Mouse (Mus musculus): Measurements from ENCODE around the gene Ddx20. TPM values are rescaled to one million over a fixed set of nuclear protein-coding genes. Genes with fewer than 3 reads are reported as not detected.

Ddx20 gene
- polyA plus RNA-seq, 1 experiment from 2014 or later: 22.4 TPM

DNA sequence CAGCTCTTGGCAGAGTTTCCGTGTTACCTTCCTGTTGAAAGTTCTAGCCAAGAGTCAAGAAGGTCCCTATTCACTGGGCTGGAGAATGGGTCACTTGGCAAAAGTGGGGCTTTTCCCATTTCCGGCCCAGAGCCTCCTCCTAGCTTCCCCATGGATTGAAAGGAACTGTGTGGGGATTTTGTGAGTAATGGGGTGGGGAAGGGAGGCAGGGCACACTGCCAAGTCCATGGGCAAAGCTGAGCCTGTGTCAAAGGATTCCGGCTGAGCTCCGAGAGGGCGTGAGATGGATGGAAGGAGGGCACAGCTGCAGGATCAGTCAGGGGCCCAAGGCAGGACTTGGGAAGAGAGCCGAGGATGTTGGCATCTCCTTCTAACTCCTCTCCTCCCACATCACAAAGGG is 22.9 kb upstream of the Ddx20 start:
- no peak overlapping the region for H3K4me3 ChIP-seq (ENCODE audit: low read length)
- no peaks in the 10 kb centered on the region for H3K36me3 ChIP-seq (ENCODE audit: control insufficient read depth, insufficient read depth)
- no peaks in the 10 kb centered on the region for H3K9me3 ChIP-seq (replicated peaks; ENCODE audit: control insufficient read depth, low read length)
- H3K27ac ChIP-seq (ENCODE audit: low read length): no peak overlapping the region
- 30% methylated on average over 6 of the region's 6 CpGs for WGBS
- H3K4me1 ChIP-seq (ENCODE audit: control insufficient read depth, insufficient read depth, low read length): peaks cover 21% of the 10 kb centered on the region
- H3K27me3 ChIP-seq (ENCODE audit: control insufficient read depth, insufficient read depth, low read length): no peaks in the 10 kb centered on the region
- H3K4me2 ChIP-seq (ENCODE audit: low read depth, low read length): no peak overlapping the region
- ATAC-seq (replicated peaks; ENCODE audit: extremely low read depth, insufficient read depth, low FRiP score): peak; percentile 11; the same call in 1 of the 2 replicates
- no peak overlapping the region for H3K9ac ChIP-seq (ENCODE audit: low read length)

DNA sequence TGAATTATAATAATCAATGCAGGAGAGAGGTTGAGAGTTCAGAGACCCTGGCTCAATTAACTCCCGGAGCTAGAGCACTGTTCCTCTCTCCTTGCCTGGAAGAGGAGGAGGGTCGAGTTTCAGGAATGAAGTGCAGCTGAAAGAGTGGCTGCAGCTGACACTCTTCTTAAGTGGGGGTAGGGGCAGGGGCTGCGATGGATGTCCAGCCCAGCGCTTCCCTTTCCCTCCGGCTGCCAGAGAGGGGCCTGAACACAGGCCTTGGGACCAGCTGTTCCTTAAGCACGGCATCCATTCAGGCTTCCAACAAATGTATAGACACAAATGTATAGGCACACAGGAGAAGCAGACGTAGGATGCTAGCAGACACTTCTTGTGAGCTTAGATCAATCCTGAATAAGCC is 20.2 kb upstream of the Ddx20 start:
- WGBS: 44% methylated on average over 7 of the region's 7 CpGs
- H3K27ac ChIP-seq (ENCODE audit: low read length): no peak overlapping the region

DNA sequence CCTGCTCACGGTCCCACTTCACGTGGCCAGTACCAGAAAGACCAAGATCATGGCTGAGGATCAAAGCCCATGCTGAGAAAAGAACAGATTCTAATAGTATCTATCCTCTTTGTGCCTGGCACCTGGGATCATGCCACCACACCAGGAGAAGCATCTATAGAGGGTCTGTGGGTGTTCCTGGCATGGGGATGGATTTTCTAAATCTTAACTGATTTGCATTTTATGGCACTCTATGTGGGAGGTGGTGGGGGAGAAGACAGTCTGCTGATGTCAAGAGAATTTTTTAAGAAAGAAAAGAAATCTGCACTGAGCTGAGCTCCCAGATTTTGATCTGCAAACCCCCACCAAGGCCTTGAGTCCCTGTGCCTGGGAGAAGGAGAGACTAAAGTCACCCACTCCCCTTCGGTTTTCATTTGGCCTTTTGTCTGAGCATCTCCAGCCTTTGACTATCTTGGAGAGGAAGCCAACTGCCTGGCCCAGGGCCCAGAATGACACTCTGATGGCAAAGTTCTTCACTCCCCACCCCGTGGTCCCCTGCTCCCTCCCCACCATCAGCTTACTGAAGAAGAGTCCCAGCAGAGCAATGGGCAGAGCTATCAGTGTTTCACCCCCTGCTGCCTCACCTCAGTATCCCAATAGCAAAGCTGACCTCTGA is 19.1 kb upstream of the Ddx20 start:
- Histone ChIP-seq H3K4me1 (ENCODE audit: control insufficient read depth, insufficient read depth, low read length) (peaks cover 30% of the 10 kb centered on the region), H3K9me3 (replicated peaks; ENCODE audit: control insufficient read depth, low read length) (no peaks in the 10 kb centered on the region), H3K27ac (ENCODE audit: low read length) (no peak overlapping the region), H3K4me3 (ENCODE audit: low read length) (peak overlapping the region; percentile 68), H3K36me3 (ENCODE audit: control insufficient read depth, insufficient read depth) (no peaks in the 10 kb centered on the region), H3K9ac (ENCODE audit: low read length) (peak overlapping the region; percentile 4; the same call in 1 of the 2 replicates), H3K27me3 (ENCODE audit: control insufficient read depth, insufficient read depth, low read length) (no peaks in the 10 kb centered on the region), H3K4me2 (ENCODE audit: low read depth, low read length) (peak overlapping the region; percentile 79)
- ATAC-seq (replicated peaks; ENCODE audit: extremely low read depth, insufficient read depth, low FRiP score): no peak
- 37% methylated on average over 4 of the region's 4 CpGs for WGBS

More for the DNA sequence above, 20.2 kb upstream of the Ddx20 start:
- Histone ChIP-seq H3K4me3 (ENCODE audit: low read length) (no peak overlapping the region), H3K4me2 (ENCODE audit: low read depth, low read length) (no peak overlapping the region), H3K9me3 (replicated peaks; ENCODE audit: control insufficient read depth, low read length) (no peaks in the 10 kb centered on the region), H3K36me3 (ENCODE audit: control insufficient read depth, insufficient read depth) (no peaks in the 10 kb centered on the region), H3K27me3 (ENCODE audit: control insufficient read depth, insufficient read depth, low read length) (no peaks in the 10 kb centered on the region), H3K9ac (ENCODE audit: low read length) (no peak overlapping the region), H3K4me1 (ENCODE audit: control insufficient read depth, insufficient read depth, low read length) (peaks cover 23% of the 10 kb centered on the region)
- ATAC-seq (replicated peaks; ENCODE audit: extremely low read depth, insufficient read depth, low FRiP score): no peak

DNA sequence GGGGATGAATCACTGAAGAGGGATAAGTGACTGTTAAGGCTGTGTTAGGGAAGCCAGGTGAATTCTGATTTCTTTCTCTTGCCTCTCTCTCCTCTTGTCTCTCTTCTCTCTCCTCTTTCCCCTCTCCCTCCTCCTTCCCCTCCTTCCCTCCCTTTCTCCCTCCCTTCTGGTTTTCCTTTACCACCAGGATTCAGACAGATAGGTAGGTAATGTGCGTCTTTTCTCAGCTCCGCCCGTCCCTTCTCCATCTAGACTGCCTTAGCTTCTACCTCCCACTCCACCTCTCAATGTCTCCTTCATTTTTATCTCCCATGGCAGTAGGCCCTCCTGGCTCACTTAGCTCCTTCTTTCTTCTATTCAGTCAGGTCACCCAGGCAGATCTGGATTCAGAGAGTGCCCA is 18.2 kb upstream of the Ddx20 start:
- H3K4me2 ChIP-seq (ENCODE audit: low read depth, low read length): peak overlapping the region; percentile 79
- H3K9me3 ChIP-seq (replicated peaks; ENCODE audit: control insufficient read depth, low read length): no peaks in the 10 kb centered on the region
- H3K27me3 ChIP-seq (ENCODE audit: control insufficient read depth, insufficient read depth, low read length): no peaks in the 10 kb centered on the region
- no peak overlapping the region for H3K27ac ChIP-seq (ENCODE audit: low read length)
- ATAC-seq (replicated peaks; ENCODE audit: extremely low read depth, insufficient read depth, low FRiP score): no peak
- no peaks in the 10 kb centered on the region for H3K36me3 ChIP-seq (ENCODE audit: control insufficient read depth, insufficient read depth)
- H3K4me3 ChIP-seq (ENCODE audit: low read length): peak overlapping the region; percentile 68
- peaks cover 38% of the 10 kb centered on the region for H3K4me1 ChIP-seq (ENCODE audit: control insufficient read depth, insufficient read depth, low read length)
- peak overlapping the region; percentile 81 for H3K9ac ChIP-seq (ENCODE audit: low read length)
- WGBS: 39% methylated on average over 3 of the region's 3 CpGs

DNA sequence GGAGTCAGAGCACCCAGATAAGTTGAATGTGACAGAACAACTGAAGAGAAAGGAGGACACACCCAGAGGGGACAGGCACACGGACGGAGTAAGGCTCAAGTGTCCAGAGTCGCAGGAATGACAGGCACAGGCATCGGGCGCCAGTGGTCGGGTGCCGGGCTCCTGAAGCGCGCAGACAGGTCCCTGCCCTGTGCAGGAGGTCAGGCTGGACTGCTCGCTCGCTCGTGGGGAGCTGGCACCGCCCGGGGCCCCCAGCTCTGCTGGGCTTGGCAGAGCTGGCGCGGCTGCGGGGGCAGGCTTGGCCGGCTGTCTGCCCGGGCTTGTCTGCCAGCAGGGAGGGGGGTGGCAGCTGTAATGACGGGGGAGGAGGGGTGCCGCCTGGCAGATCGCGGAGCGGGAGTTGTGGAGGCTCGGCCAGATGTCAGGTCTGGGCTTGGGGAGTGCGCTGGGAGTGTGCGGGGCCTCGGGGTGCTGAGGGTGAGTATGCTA is 17.7 kb upstream of the Ddx20 start:
- H3K4me2 ChIP-seq (ENCODE audit: low read depth, low read length): peak overlapping the region; percentile 79
- H3K36me3 ChIP-seq (ENCODE audit: control insufficient read depth, insufficient read depth): no peaks in the 10 kb centered on the region
- H3K4me3 ChIP-seq (ENCODE audit: low read length): peak overlapping the region; percentile 68
- H3K27me3 ChIP-seq (ENCODE audit: control insufficient read depth, insufficient read depth, low read length): no peaks in the 10 kb centered on the region
- no peaks in the 10 kb centered on the region for H3K9me3 ChIP-seq (replicated peaks; ENCODE audit: control insufficient read depth, low read length)
- WGBS: under 1% methylated on average over 28 of the region's 28 CpGs
- H3K4me1 ChIP-seq (ENCODE audit: control insufficient read depth, insufficient read depth, low read length): peaks cover 39% of the 10 kb centered on the region
- peak overlapping the region; percentile 65 for H3K27ac ChIP-seq (ENCODE audit: low read length)
- ATAC-seq (replicated peaks; ENCODE audit: extremely low read depth, insufficient read depth, low FRiP score): peak; percentile 53
- H3K9ac ChIP-seq (ENCODE audit: low read length): peak overlapping the region; percentile 81

DNA sequence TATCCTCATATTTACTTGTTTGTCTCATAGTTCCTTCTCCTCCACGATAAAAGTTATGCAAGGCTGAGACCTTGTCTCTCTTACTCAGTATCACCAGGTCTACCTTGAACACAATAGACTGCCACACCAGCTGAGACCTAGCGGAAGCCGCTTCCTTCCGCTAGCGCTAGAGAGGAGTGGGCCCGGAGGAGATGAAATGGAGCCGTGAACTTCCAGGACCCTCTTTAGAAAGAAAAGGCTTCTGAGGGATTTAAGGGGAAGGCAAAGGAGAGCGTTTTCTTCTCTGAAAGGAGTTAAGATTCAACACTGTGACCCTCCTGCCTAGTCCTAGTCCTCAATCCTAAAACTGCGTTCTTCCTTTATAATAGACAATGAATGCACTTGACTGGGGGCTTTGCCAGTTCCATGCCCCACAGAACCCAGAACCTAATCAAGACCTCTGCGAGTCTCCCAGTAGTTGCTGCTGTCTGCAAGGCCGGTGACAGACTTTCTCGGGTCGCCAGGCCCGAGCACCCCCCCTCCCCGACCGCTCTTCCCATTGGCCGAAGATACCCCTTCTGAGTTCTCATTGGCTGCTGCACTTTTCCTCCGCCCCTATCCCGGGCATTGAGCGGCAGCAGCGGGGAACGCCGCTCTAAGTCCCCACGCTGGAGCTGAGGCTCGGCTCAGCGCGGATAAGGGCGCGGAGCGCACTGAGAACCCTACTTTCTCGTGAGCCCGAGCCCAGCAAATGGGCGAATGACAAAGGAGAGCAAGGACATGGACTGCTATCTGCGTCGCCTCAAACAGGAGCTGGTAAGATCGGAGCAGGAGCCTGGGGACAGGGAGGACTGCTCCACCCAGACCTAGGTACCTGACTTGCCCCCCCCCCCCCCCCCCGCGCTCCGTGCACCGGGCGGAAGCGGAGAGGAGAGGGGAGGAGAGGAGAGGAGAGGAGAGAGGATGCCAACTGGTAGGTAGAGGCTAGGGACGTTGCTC is 16.9 kb upstream of the Ddx20 start, which contains the start of gene Inka2:
Inka2 (plus strand) TSS at position 569 of the 978 bp plus-strand sequence.
- Histone ChIP-seq H3K4me3 (ENCODE audit: low read length) (peak within 1 kb of the TSS; percentile 68), H3K27me3 (ENCODE audit: control insufficient read depth, insufficient read depth, low read length) (no peaks in the 10 kb centered on the region), H3K27ac (ENCODE audit: low read length) (peak within 1 kb of the TSS; percentile 72), H3K9ac (ENCODE audit: low read length) (peak within 1 kb of the TSS; percentile 81), H3K9me3 (replicated peaks; ENCODE audit: control insufficient read depth, low read length) (no peaks in the 10 kb centered on the region), H3K4me2 (ENCODE audit: low read depth, low read length) (peak within 1 kb of the TSS; percentile 79), H3K36me3 (ENCODE audit: control insufficient read depth, insufficient read depth) (no peaks in the 10 kb centered on the region), H3K4me1 (ENCODE audit: control insufficient read depth, insufficient read depth, low read length) (peaks cover 45% of the 10 kb centered on the region)
- peak; percentile 93 for ATAC-seq (replicated peaks; ENCODE audit: extremely low read depth, insufficient read depth, low FRiP score)
- WGBS: 5% methylated on average over 41 of the region's 43 CpGs

DNA sequence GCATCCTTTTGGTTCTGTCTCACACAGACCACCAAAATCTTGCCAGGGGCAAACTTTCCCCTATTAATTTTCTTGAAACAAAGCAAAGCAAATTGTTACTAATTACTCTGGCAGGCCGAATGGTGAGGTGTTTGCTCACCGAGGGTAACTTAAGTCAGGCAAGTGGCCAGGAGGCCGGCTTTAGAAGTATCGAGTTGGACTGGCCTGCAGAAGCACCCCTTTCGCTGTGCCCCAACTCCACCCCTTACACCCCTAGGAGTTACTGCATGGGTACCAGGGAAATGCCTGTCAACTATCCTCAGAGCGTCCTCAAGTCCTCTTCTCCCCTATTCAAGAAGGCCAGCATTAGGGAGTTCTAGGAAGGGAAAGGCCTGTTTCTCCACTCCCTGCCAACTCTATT is 16.2 kb upstream of the Ddx20 start:
- peak overlapping the region; percentile 79 for H3K4me2 ChIP-seq (ENCODE audit: low read depth, low read length)
- no peaks in the 10 kb centered on the region for H3K27me3 ChIP-seq (ENCODE audit: control insufficient read depth, insufficient read depth, low read length)
- H3K36me3 ChIP-seq (ENCODE audit: control insufficient read depth, insufficient read depth): no peaks in the 10 kb centered on the region
- ATAC-seq (replicated peaks; ENCODE audit: extremely low read depth, insufficient read depth, low FRiP score): no peak
- no peak overlapping the region for H3K9ac ChIP-seq (ENCODE audit: low read length)
- 62% methylated on average over 6 of the region's 6 CpGs for WGBS
- peaks cover 51% of the 10 kb centered on the region for H3K4me1 ChIP-seq (ENCODE audit: control insufficient read depth, insufficient read depth, low read length)
- H3K9me3 ChIP-seq (replicated peaks; ENCODE audit: control insufficient read depth, low read length): no peaks in the 10 kb centered on the region
- no peak overlapping the region for H3K4me3 ChIP-seq (ENCODE audit: low read length)
- H3K27ac ChIP-seq (ENCODE audit: low read length): peak overlapping the region; percentile 72; the same call in 1 of the 2 replicates

DNA sequence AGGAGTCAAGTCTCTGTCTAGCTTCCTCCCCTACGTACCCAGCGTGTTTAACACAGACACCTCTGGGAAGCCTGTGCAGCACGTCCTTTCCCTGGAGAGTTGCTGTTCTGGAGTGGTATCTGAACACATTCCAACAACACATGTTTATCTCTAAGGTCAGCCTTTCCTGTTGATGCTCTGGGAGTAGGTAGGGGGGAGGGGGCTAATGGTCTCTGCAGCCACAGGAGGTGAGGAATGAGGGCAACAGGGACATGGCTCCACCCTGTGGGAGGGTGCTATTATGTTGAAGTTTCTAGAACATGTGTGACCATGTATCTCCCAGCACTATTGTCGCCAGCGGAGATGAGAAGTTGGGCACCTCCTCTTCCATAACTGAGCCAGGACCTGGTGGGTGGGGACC is 14.0 kb upstream of the Ddx20 start:
- H3K4me3 ChIP-seq (ENCODE audit: low read length): no peak overlapping the region
- H3K27ac ChIP-seq (ENCODE audit: low read length): peak overlapping the region; percentile 70
- H3K36me3 ChIP-seq (ENCODE audit: control insufficient read depth, insufficient read depth): no peaks in the 10 kb centered on the region
- WGBS: 22% methylated on average over 5 of the region's 5 CpGs
- H3K9ac ChIP-seq (ENCODE audit: low read length): no peak overlapping the region; the same call in 1 of the 2 replicates
- ATAC-seq (replicated peaks; ENCODE audit: extremely low read depth, insufficient read depth, low FRiP score): peak; percentile 26; the same call in 1 of the 2 replicates
- no peaks in the 10 kb centered on the region for H3K9me3 ChIP-seq (replicated peaks; ENCODE audit: control insufficient read depth, low read length)
- no peaks in the 10 kb centered on the region for H3K27me3 ChIP-seq (ENCODE audit: control insufficient read depth, insufficient read depth, low read length)
- H3K4me2 ChIP-seq (ENCODE audit: low read depth, low read length): peak overlapping the region; percentile 39
- H3K4me1 ChIP-seq (ENCODE audit: control insufficient read depth, insufficient read depth, low read length): peaks cover 48% of the 10 kb centered on the region

Measured in heart, embryonic 16.5 days (tissue).